Mouse (Mus musculus) liver, postnatal 0 days (tissue): ENCODE data around the gene Hnrnpu. TPM values are rescaled to one million over a fixed set of nuclear protein-coding genes. Genes with fewer than 3 reads are reported as not detected.

Experiments used
- ATAC-seq: fragments of 200-750 bp; cut with Nextera tagmentation; 2 replicates; pipeline ENCODE4 v1.8.0; 2017; ENCODE audit warnings: mild to moderate bottlenecking, moderate library complexity
- DNase-seq: peaks from one replicate; pipeline ENCODE4 v3.0.0-alpha.2; 2016
- H3K27ac ChIP-seq: fragments of 300-500 bp; sonication (generic); 2 replicates; pipeline ENCODE4 v1.5.1; 2014; ENCODE audit warnings: antibody characterized with exemption, moderate library complexity, mild to moderate bottlenecking, low read depth
- H3K27me3 ChIP-seq: fragments of 300-500 bp; sonication (generic); 2 replicates; pipeline ENCODE4 v1.6.1; 2014; ENCODE audit warnings: low read length, control low read depth, mixed read lengths; ENCODE audit not compliant: insufficient read depth
- H3K36me3 ChIP-seq: fragments of 300-500 bp; sonication (generic); replicated peaks from 2 replicates; pipeline ENCODE4 v1.6.1; 2014; ENCODE audit warnings: mild to moderate bottlenecking, control low read depth, low read length, moderate library complexity, mixed read lengths; ENCODE audit not compliant: insufficient read depth
- H3K4me1 ChIP-seq: fragments of 300-500 bp; sonication (generic); 2 replicates; pipeline ENCODE4 v1.6.1; 2014; ENCODE audit warnings: antibody characterized with exemption, mild to moderate bottlenecking, control low read depth; ENCODE audit not compliant: insufficient read depth
- H3K4me2 ChIP-seq: fragments of 300-500 bp; sonication (generic); 2 replicates; pipeline ENCODE4 v1.6.1; 2014; ENCODE audit warnings: low read depth, mild to moderate bottlenecking, low read length, moderate library complexity, mixed read lengths
- H3K4me3 ChIP-seq: fragments of 300-500 bp; sonication (generic); 2 replicates; pipeline ENCODE4 v1.5.1; 2014; ENCODE audit warnings: low read depth, low read length
- H3K9ac ChIP-seq: fragments of 300-500 bp; sonication (generic); replicated peaks from 2 replicates; pipeline ENCODE4 v1.6.1; 2014; ENCODE audit warnings: mild to moderate bottlenecking, moderate library complexity
- H3K9me3 ChIP-seq: fragments of 300-500 bp; sonication (generic); 2 replicates; pipeline ENCODE4 v1.6.1; 2016; ENCODE audit warnings: mild to moderate bottlenecking, control low read depth, low read length, mixed read lengths
- CTCF ChIP-seq: sonication (generic); IDR thresholded peaks from 2 replicates; pipeline ENCODE4 v1.5.1; 2016; ENCODE audit warnings: antibody characterized with exemption, low read depth
- EP300 ChIP-seq: IDR thresholded peaks from 2 replicates; pipeline ENCODE4 v1.6.1; 2016; ENCODE audit warnings: antibody characterized with exemption, low read depth, mild to moderate bottlenecking
- WGBS: fragments of 180-500 bp; shearing (Covaris S2); extraction: QIAGEN DNeasy Blood & Tissue Kit; methylation state at CpG from one replicate; pipeline ENCODE4 v1.1.7; 2014; ENCODE audit not compliant: insufficient replicate concordance; 5-methylcytosine and 5-hydroxymethylcytosine counted together
- polyA plus RNA-seq: library from polyadenylated mRNA; unstranded; fragments of >200 nt; fragmentation: Nextera tagmentation; extraction: Ambion mirVana; gene quantifications from 2 replicates; pipeline ENCODE4 v1.2.1, GENCODE M21; 2015

Gene Hnrnpu
- polyA plus RNA-seq = 106 and 132 TPM in 2 replicates

- peak within 1 kb of the TSS; percentile 98 for H3K4me3 ChIP-seq
- WGBS = under 1% methylated on average over 70 of the region's 73 CpGs
Measured at GRCm38 (mm10) chr1:178337551-178338317, at the start of gene Hnrnpu. TSS of gene Hnrnpu (minus strand) at chr1:178337797.

GRCm38 (mm10) chr1:178382165-178382564 lies 44.6 kb upstream of the Hnrnpu start:
- TF ChIP-seq CTCF (no peak), EP300 (no peak)
- Histone ChIP-seq H3K27me3 (no peaks in the 10 kb centered on the region), H3K4me3 (no peak overlapping the region), H3K4me1 (no peaks in the 10 kb centered on the region), H3K36me3 (no peaks in the 10 kb centered on the region), H3K27ac (no peak overlapping the region), H3K9ac (no peak overlapping the region), H3K4me2 (no peak overlapping the region), H3K9me3 (no peaks in the 10 kb centered on the region)
- ATAC-seq (no peak), DNase-seq (no peak)

More at GRCm38 (mm10) chr1:178337551-178338317, at the start of gene Hnrnpu:
- Histone ChIP-seq H3K9me3 (no peaks in the 10 kb centered on the region), H3K9ac (peak within 1 kb of the TSS; percentile 100), H3K4me1 (peaks cover 12% of the 10 kb centered on the region), H3K27ac (peak within 1 kb of the TSS; percentile 100), H3K4me2 (peak within 1 kb of the TSS; percentile 89), H3K27me3 (no peaks in the 10 kb centered on the region), H3K36me3 (peaks cover 22% of the 10 kb centered on the region)
- DNase-seq = peak; percentile 97
- ATAC-seq = peak; percentile 83
- TF ChIP-seq CTCF (peak; percentile 9; the same call in 1 of the 2 replicates), EP300 (0 out of 2 replicates have a peak, but pooled peaks have one; percentile 15)

- no peak for TF ChIP-seq EP300
- no peak for TF ChIP-seq CTCF
- H3K9ac ChIP-seq = no peak overlapping the region
- no peak overlapping the region for H3K4me2 ChIP-seq
- H3K4me3 ChIP-seq = no peak overlapping the region
- DNase-seq (no peak), ATAC-seq (no peak)
- WGBS = 93% methylated on average over 1 of the region's 1 CpGs
- no peaks in the 10 kb centered on the region for H3K27me3 ChIP-seq
- 0 out of 2 replicates have a peak, but pooled peaks cover 4% of the 10 kb centered on the region for H3K4me1 ChIP-seq
- no peak overlapping the region for H3K27ac ChIP-seq
- H3K36me3 ChIP-seq = no peaks in the 10 kb centered on the region
- no peaks in the 10 kb centered on the region for H3K9me3 ChIP-seq
Measured at GRCm38 (mm10) chr1:178379224-178379623, 41.6 kb upstream of the Hnrnpu start.

- no peak overlapping the region for H3K4me3 ChIP-seq
- ATAC-seq (peak; percentile 58), DNase-seq (no peak)
- 0 out of 2 replicates have a peak, but pooled peaks cover 4% of the 10 kb centered on the region for H3K4me1 ChIP-seq
- H3K36me3 ChIP-seq = no peaks in the 10 kb centered on the region
- H3K27me3 ChIP-seq = no peaks in the 10 kb centered on the region
- no peak overlapping the region for H3K27ac ChIP-seq
- no peak overlapping the region for H3K4me2 ChIP-seq
- H3K9ac ChIP-seq = no peak overlapping the region
- WGBS = 53% methylated on average over 3 of the region's 3 CpGs
- no peak for TF ChIP-seq EP300
- TF ChIP-seq CTCF = no peak
- H3K9me3 ChIP-seq = no peaks in the 10 kb centered on the region
Measured at GRCm38 (mm10) chr1:178378115-178378514, 40.5 kb upstream of the Hnrnpu start.

GRCm38 (mm10) chr1:178376907-178377306 lies 39.3 kb upstream of the Hnrnpu start:
- Histone ChIP-seq H3K36me3 (no peaks in the 10 kb centered on the region), H3K27me3 (no peaks in the 10 kb centered on the region), H3K27ac (no peak overlapping the region), H3K9ac (no peak overlapping the region), H3K4me2 (no peak overlapping the region), H3K4me1 (0 out of 2 replicates have a peak, but pooled peaks cover 4% of the 10 kb centered on the region), H3K9me3 (no peaks in the 10 kb centered on the region), H3K4me3 (no peak overlapping the region)
- no peak for DNase-seq
- no peak for TF ChIP-seq CTCF
- no peak for TF ChIP-seq EP300
- 68% methylated on average over 2 of the region's 2 CpGs for WGBS
- peak; percentile 34; the same call in 1 of the 2 replicates for ATAC-seq

- no peak overlapping the region for H3K4me2 ChIP-seq
- DNase-seq (peak; percentile 45), ATAC-seq (peak; percentile 72)
- no peak overlapping the region for H3K27ac ChIP-seq
- H3K4me1 ChIP-seq = 0 out of 2 replicates have a peak, but pooled peaks cover 4% of the 10 kb centered on the region
- H3K36me3 ChIP-seq = no peaks in the 10 kb centered on the region
- H3K9ac ChIP-seq = no peak overlapping the region
- no peaks in the 10 kb centered on the region for H3K27me3 ChIP-seq
- TF ChIP-seq CTCF (no peak), EP300 (no peak)
- WGBS = 60% methylated on average over 2 of the region's 2 CpGs
- no peak overlapping the region for H3K4me3 ChIP-seq
- no peaks in the 10 kb centered on the region for H3K9me3 ChIP-seq
Measured at GRCm38 (mm10) chr1:178376061-178376460, 38.5 kb upstream of the Hnrnpu start.
